In genomic region chr15:61609656-61610055, GRCm38 (mm10) we compare ENCODE assay signal across 21 mouse cellular contexts.
DNase-seq lines count a peak whose midpoint lies in the region; ATAC-seq and TF ChIP-seq lines count a peak whose summit lies in the region.
"Had no signal": no experiment of that assay in that cellular context is flagged by ENCODE, and none has a peak within 500 bp of the region (broad histone marks: within the 10 kb centered on the region; RNA-seq: fewer than 3 reads in every experiment).

No protein-coding gene starts in this region.

- peak; percentile 24 for DNase-seq in lung, embryonic 14.5 days
- no peak for DNase-seq in lung, adult 2 months
- peak; percentile 11 for DNase-seq in lung, postnatal 36 days
- DNase-seq in frontal cortex, postnatal 25 days (ENCODE audit: low spot score in 2 of 2) = no peak
- no peak for DNase-seq in kidney, postnatal 25 days
- DNase-seq in heart, adult 18-20 months = no peak
- DNase-seq: cerebellum, adult 8-10 months; gastrocnemius, postnatal 25 days; heart, postnatal 4 days; kidney, adult 18-20 months; kidney, postnatal 36 days; retina, postnatal 1 day; thymus, postnatal 25 days had no signal

- no peak overlapping the region for H3K27ac ChIP-seq in lung, embryonic 14.5 days (ENCODE audit: low read depth)
- H3K27ac ChIP-seq in embryonic fibroblast, embryonic 13.5 days (ENCODE audit: insufficient read depth, low read length) = peak overlapping the region; percentile 98
- H3K27ac ChIP-seq: forebrain, embryonic 15.5 days; heart, embryonic 15.5 days; hindbrain, embryonic 15.5 days; limb, embryonic 12.5 days; liver, embryonic 14.5 days; midbrain, embryonic 12.5 days had no signal

- WGBS in lung, embryonic 14.5 days = 57% methylated on average over 6 of the region's 6 CpGs
- WGBS in lung, adult 2 months = 66% methylated on average over 6 of the region's 6 CpGs

- H3K79me2 ChIP-seq in C2C12 (ENCODE audit: control insufficient read depth, insufficient read depth) = no peaks in the 10 kb centered on the region

- no peak overlapping the region for H3ac ChIP-seq in C2C12 (ENCODE audit: control insufficient read depth, insufficient read length, low read depth)

- H3K79me3 ChIP-seq in C2C12 (ENCODE audit: low read depth) = no peaks in the 10 kb centered on the region

- H3K9ac ChIP-seq in lung, embryonic 14.5 days = no peak overlapping the region
- H3K9ac ChIP-seq: forebrain, embryonic 15.5 days; heart, embryonic 15.5 days; hindbrain, embryonic 15.5 days; limb, embryonic 12.5 days; liver, embryonic 14.5 days; midbrain, embryonic 12.5 days had no signal

- peak; percentile 71; the same call in 1 of the 2 replicates for ATAC-seq in lung, embryonic 14.5 days (ENCODE audit: insufficient read depth)
- ATAC-seq: forebrain, embryonic 15.5 days had no signal

- no peak for TF ChIP-seq POLR2A in lung, adult 2 months (IDR thresholded peaks at IDR 0.05; ENCODE audit: borderline replicate concordance, extremely low read depth, low read depth, low read length)
- no peak for TF ChIP-seq POLR2A in embryonic fibroblast, embryonic 13.5 days (IDR thresholded peaks at IDR 0.05; ENCODE audit: low read depth, low read length)

- H3K9me3 ChIP-seq in lung, embryonic 14.5 days (ENCODE audit: low read depth, low read length) = no peaks in the 10 kb centered on the region
- H3K9me3 ChIP-seq: forebrain, embryonic 15.5 days; heart, embryonic 15.5 days; hindbrain, embryonic 15.5 days; limb, embryonic 12.5 days; midbrain, embryonic 12.5 days had no signal

- no peak for TF ChIP-seq CTCF in lung, embryonic 14.5 days (IDR thresholded peaks at IDR 0.05; ENCODE audit: low read depth)
- TF ChIP-seq CTCF in lung, adult 2 months (IDR thresholded peaks at IDR 0.05; ENCODE audit: insufficient read depth, low read length) = no peak
- no peak for TF ChIP-seq CTCF in C2C12 (IDR thresholded peaks at IDR 0.05; ENCODE audit: control insufficient read depth, insufficient read depth, insufficient read length)
- TF ChIP-seq CTCF in embryonic fibroblast, embryonic 13.5 days (IDR thresholded peaks at IDR 0.05; ENCODE audit: borderline replicate concordance, insufficient read depth, low read length) = no peak

- 0 out of 2 replicates have a peak, but pooled peaks cover 3% of the 10 kb centered on the region for H3K4me1 ChIP-seq in lung, embryonic 14.5 days (ENCODE audit: insufficient read depth)
- peaks cover 2% of the 10 kb centered on the region; the same call in 1 of the 2 replicates for H3K4me1 ChIP-seq in lung, adult 2 months (ENCODE audit: control insufficient read depth, insufficient read depth, low read length)
- peaks cover 9% of the 10 kb centered on the region for H3K4me1 ChIP-seq in embryonic fibroblast, embryonic 13.5 days (ENCODE audit: control insufficient read depth, insufficient read depth, low read length)
- H3K4me1 ChIP-seq: forebrain, embryonic 15.5 days; hindbrain, embryonic 15.5 days; limb, embryonic 12.5 days; midbrain, embryonic 12.5 days had no signal

- H3K36me3 ChIP-seq in lung, embryonic 14.5 days (ENCODE audit: insufficient read depth) = no peaks in the 10 kb centered on the region
- H3K36me3 ChIP-seq in C2C12 (ENCODE audit: control insufficient read depth, insufficient read depth) = no peaks in the 10 kb centered on the region
- H3K36me3 ChIP-seq: forebrain, embryonic 15.5 days; heart, embryonic 15.5 days; hindbrain, embryonic 15.5 days; limb, embryonic 12.5 days; midbrain, embryonic 12.5 days had no signal

- H3K27me3 ChIP-seq in lung, embryonic 14.5 days (ENCODE audit: insufficient read depth, low read length) = no peaks in the 10 kb centered on the region
- no peaks in the 10 kb centered on the region for H3K27me3 ChIP-seq in C2C12 (ENCODE audit: control insufficient read depth, insufficient read depth, insufficient read length)
- H3K27me3 ChIP-seq: forebrain, embryonic 15.5 days; heart, embryonic 15.5 days; hindbrain, embryonic 15.5 days; limb, embryonic 12.5 days; midbrain, embryonic 12.5 days had no signal

- no peak overlapping the region for H3K4me3 ChIP-seq in lung, embryonic 14.5 days (ENCODE audit: low read depth, low read length)
- H3K4me3 ChIP-seq in lung, adult 2 months (replicated peaks; ENCODE audit: extremely low read depth, low read depth, low read length) = no peak overlapping the region
- no peak overlapping the region for H3K4me3 ChIP-seq in C2C12 (ENCODE audit: insufficient read depth, poor library complexity, severe bottlenecking)
- no peak overlapping the region for H3K4me3 ChIP-seq in embryonic fibroblast, embryonic 13.5 days (ENCODE audit: insufficient read depth, low read length)
- H3K4me3 ChIP-seq: forebrain, embryonic 15.5 days; heart, embryonic 15.5 days; hindbrain, embryonic 15.5 days; limb, embryonic 12.5 days; midbrain, embryonic 12.5 days had no signal

- H3K4me2 ChIP-seq in lung, embryonic 14.5 days = no peak overlapping the region
- H3K4me2 ChIP-seq: forebrain, embryonic 15.5 days; heart, embryonic 15.5 days; hindbrain, embryonic 15.5 days; limb, embryonic 12.5 days; midbrain, embryonic 12.5 days had no signal

TF ChIP-seq in C2C12, 6 proteins besides CTCF, POLR2A, EP300 and RAD21:
- TF ChIP-seq MYOG (IDR thresholded peaks at IDR 0.05; ENCODE audit: control insufficient read depth, extremely low read depth, insufficient read length) (no peak), CEBPB (IDR thresholded peaks at IDR 0.05; ENCODE audit: low read depth) (peak; percentile 32)

Comparison
In these comparisons a context has a peak if more than half of its experiments do, and no peak if none do; other contexts are left out.
1. DNase-seq: peak in lung, embryonic 14.5 days (single experiment) and lung, postnatal 36 days (single experiment); none in lung, adult 2 months (single experiment), frontal cortex, postnatal 25 days (0 of 2), kidney, postnatal 25 days (0 of 2) and heart, adult 18-20 months (0 of 2).